Mouse (Mus musculus): ENCODE measurements around the gene Adamts20. TPM values are rescaled to one million over a fixed set of nuclear protein-coding genes. Genes with fewer than 3 reads are reported as not detected.

The Adamts20 gene
- polyA plus RNA-seq, 1 experiment from 2014 or later, result 4.1 TPM

GRCm38 (mm10) chr15:94242133-94242532 is 223.1 kb downstream of the Adamts20 start:
- no peak overlapping the region for H3K27ac ChIP-seq (replicated peaks)
- 83% methylated on average over 1 of the region's 1 CpGs for WGBS

DNA sequence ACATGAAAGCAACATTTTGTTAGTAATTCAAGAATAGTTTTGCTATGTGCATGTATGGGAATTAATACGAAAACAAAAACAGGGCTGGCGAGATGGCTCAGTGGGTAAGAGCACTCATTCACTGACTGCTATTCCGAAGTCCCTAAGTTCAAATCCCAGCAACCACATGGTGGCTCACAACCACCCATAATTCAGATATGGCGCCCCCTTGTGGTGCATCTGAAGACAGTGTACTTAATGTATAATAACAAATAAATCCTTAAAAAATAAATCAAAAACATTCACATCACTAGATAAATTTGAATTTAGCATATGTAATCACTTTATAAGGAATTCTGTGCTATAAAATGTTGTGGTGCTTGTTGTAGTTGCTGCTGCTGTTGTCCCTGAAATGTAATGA is 225.6 kb downstream of the Adamts20 start:
- Histone ChIP-seq H3K27ac (replicated peaks) (no peak overlapping the region), H3K4me3 (replicated peaks) (no peak overlapping the region), H3K9me3 (replicated peaks) (no peaks in the 10 kb centered on the region), H3K9ac (replicated peaks) (no peak overlapping the region), H3K36me3 (no peaks in the 10 kb centered on the region), H3K27me3 (replicated peaks) (no peaks in the 10 kb centered on the region), H3K4me2 (no peak overlapping the region), H3K4me1 (no peaks in the 10 kb centered on the region)
- no peak for ATAC-seq (ENCODE audit: low FRiP score)
- 85% methylated on average over 4 of the region's 4 CpGs for WGBS

More at GRCm38 (mm10) chr15:94242133-94242532, 223.1 kb downstream of the Adamts20 start:
- Histone ChIP-seq H3K9ac (replicated peaks) (no peak overlapping the region), H3K9me3 (replicated peaks) (no peaks in the 10 kb centered on the region), H3K36me3 (no peaks in the 10 kb centered on the region), H3K4me3 (replicated peaks) (no peak overlapping the region), H3K4me2 (no peak overlapping the region), H3K27me3 (replicated peaks) (no peaks in the 10 kb centered on the region), H3K4me1 (no peaks in the 10 kb centered on the region)
- ATAC-seq (ENCODE audit: low FRiP score), result no peak

DNA sequence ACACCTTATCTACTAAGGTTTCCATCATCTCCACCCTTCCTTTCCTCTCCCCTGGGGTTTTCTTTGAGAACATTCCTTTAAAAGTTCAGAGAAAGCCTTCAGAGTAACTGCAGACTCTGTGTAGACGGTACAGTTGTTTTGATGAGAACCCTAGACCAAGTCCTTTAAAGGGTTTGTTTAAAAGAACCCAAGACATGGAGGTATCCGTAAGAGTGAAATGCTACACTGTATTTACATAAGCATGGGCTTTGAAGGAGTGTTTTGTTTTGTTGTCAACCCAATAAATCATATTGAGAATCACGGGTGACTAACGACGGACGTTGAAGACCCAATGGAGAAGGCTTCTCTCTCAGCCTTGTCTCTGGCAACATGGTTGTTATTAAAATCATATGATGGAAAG is 226.1 kb downstream of the Adamts20 start:
- ATAC-seq (ENCODE audit: low FRiP score), result no peak
- no peaks in the 10 kb centered on the region for H3K27me3 ChIP-seq (replicated peaks)
- WGBS, result 79% methylated on average over 6 of the region's 6 CpGs
- no peaks in the 10 kb centered on the region for H3K9me3 ChIP-seq (replicated peaks)
- H3K4me3 ChIP-seq (replicated peaks), result no peak overlapping the region
- no peak overlapping the region for H3K27ac ChIP-seq (replicated peaks)
- H3K9ac ChIP-seq (replicated peaks), result no peak overlapping the region
- H3K36me3 ChIP-seq, result no peaks in the 10 kb centered on the region
- H3K4me2 ChIP-seq, result no peak overlapping the region
- no peaks in the 10 kb centered on the region for H3K4me1 ChIP-seq

DNA sequence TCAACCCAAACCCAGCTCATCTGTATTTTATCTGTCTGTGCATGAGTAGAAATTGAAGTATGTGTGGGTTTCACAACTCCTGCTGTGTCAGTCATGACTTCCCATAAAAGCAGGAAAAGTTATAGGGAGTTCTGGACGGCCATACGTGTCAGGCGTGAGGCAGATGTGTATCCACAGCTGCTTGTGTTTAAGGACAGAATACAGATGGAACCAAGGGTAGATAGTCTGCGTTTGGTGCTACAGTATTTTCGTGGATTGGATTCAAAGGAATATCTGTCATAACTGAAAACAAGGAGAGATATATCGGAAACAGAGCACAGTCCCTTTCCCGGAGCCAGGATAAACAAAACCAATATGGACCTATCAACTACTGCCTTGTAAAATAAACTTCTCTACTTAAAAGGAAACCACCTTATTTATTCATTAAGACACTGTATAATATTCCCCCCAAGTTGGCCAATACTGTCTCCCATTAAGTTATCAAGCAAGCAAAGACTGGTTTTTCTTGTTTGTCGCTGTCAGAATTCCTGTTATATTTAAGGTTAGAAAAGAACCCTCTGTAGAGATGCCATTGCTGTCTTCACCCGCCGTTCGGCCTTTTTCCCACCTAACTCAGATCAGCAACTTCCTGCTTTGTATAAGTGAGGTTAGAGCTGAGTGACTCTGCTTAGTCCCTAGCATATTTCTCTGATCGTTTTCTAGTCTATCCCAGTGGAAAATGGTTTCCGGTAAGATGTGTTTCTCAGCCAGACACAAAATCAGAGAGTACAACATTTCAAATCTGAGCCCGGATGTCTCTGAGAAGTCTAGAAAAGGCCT is 227.0 kb downstream of the Adamts20 start:
- H3K27ac ChIP-seq (replicated peaks), result no peak overlapping the region
- 84% methylated on average over 14 of the region's 14 CpGs for WGBS

GRCm38 (mm10) chr15:94236726-94237125 is 228.5 kb downstream of the Adamts20 start:
- Histone ChIP-seq H3K9ac (replicated peaks) (no peak overlapping the region), H3K4me1 (no peaks in the 10 kb centered on the region), H3K36me3 (no peaks in the 10 kb centered on the region), H3K4me3 (replicated peaks) (no peak overlapping the region), H3K4me2 (no peak overlapping the region), H3K27ac (replicated peaks) (no peak overlapping the region), H3K27me3 (replicated peaks) (no peaks in the 10 kb centered on the region), H3K9me3 (replicated peaks) (no peaks in the 10 kb centered on the region)
- no peak for ATAC-seq (ENCODE audit: low FRiP score)
- 88% methylated on average over 2 of the region's 2 CpGs for WGBS

More for the DNA sequence above, 227.0 kb downstream of the Adamts20 start:
- no peak overlapping the region for H3K9ac ChIP-seq (replicated peaks)
- no peak overlapping the region for H3K4me2 ChIP-seq
- no peaks in the 10 kb centered on the region for H3K4me1 ChIP-seq
- ATAC-seq (ENCODE audit: low FRiP score), result no peak
- no peak overlapping the region for H3K4me3 ChIP-seq (replicated peaks)
- no peaks in the 10 kb centered on the region for H3K36me3 ChIP-seq
- no peaks in the 10 kb centered on the region for H3K27me3 ChIP-seq (replicated peaks)
- H3K9me3 ChIP-seq (replicated peaks), result no peaks in the 10 kb centered on the region

- H3K4me3 ChIP-seq (replicated peaks), result no peak overlapping the region
- H3K9ac ChIP-seq (replicated peaks), result no peak overlapping the region
- H3K27ac ChIP-seq (replicated peaks), result no peak overlapping the region
- no peak overlapping the region for H3K4me2 ChIP-seq
- no peaks in the 10 kb centered on the region for H3K36me3 ChIP-seq
- no peaks in the 10 kb centered on the region for H3K9me3 ChIP-seq (replicated peaks)
- ATAC-seq (ENCODE audit: low FRiP score), result no peak
- H3K4me1 ChIP-seq, result no peaks in the 10 kb centered on the region
- WGBS, result 83% methylated on average over 3 of the region's 3 CpGs
- H3K27me3 ChIP-seq (replicated peaks), result no peaks in the 10 kb centered on the region
These were observed 229.1 kb downstream of the Adamts20 start for GRCm38 (mm10) chr15:94236121-94236520.

GRCm38 (mm10) chr15:94235190-94235589 is 230.0 kb downstream of the Adamts20 start:
- no peak for ATAC-seq (ENCODE audit: low FRiP score)
- H3K9me3 ChIP-seq (replicated peaks), result no peaks in the 10 kb centered on the region
- no peaks in the 10 kb centered on the region for H3K4me1 ChIP-seq
- H3K9ac ChIP-seq (replicated peaks), result no peak overlapping the region
- no peaks in the 10 kb centered on the region for H3K36me3 ChIP-seq
- H3K27me3 ChIP-seq (replicated peaks), result no peaks in the 10 kb centered on the region
- no peak overlapping the region for H3K4me2 ChIP-seq
- no peak overlapping the region for H3K27ac ChIP-seq (replicated peaks)
- H3K4me3 ChIP-seq (replicated peaks), result no peak overlapping the region
- WGBS, result 88% methylated on average over 2 of the region's 2 CpGs

DNA sequence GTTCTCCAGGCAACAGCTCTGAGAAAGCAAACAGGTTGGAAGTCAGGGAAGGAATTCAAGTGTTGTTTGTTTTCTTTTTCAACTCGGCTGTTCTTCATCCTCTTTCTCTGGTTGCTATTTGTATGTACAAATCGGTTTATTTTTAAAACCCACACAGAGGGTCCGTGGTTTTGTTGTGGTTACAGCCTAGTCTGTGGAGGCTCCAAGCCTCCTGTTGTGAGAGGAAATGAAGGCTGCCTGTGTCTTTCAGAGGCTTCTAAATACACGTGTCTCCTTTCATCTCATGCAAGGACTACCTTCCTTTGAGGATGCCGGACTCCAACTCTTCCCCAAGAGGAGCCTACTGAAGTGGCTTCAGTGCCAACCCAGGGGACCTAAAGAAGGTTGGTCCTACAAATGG is 234.0 kb downstream of the Adamts20 start:
- Histone ChIP-seq H3K27me3 (replicated peaks) (no peaks in the 10 kb centered on the region), H3K36me3 (no peaks in the 10 kb centered on the region), H3K4me3 (replicated peaks) (no peak overlapping the region), H3K9ac (replicated peaks) (no peak overlapping the region), H3K27ac (replicated peaks) (no peak overlapping the region), H3K4me1 (no peaks in the 10 kb centered on the region), H3K9me3 (replicated peaks) (no peaks in the 10 kb centered on the region), H3K4me2 (no peak overlapping the region)
- no peak for ATAC-seq (ENCODE audit: low FRiP score)
- 59% methylated on average over 5 of the region's 5 CpGs for WGBS

GRCm38 (mm10) chr15:94227388-94227787 is 237.8 kb downstream of the Adamts20 start:
- 90% methylated on average over 1 of the region's 1 CpGs for WGBS
- Histone ChIP-seq H3K4me2 (no peak overlapping the region), H3K27ac (replicated peaks) (no peak overlapping the region)

DNA sequence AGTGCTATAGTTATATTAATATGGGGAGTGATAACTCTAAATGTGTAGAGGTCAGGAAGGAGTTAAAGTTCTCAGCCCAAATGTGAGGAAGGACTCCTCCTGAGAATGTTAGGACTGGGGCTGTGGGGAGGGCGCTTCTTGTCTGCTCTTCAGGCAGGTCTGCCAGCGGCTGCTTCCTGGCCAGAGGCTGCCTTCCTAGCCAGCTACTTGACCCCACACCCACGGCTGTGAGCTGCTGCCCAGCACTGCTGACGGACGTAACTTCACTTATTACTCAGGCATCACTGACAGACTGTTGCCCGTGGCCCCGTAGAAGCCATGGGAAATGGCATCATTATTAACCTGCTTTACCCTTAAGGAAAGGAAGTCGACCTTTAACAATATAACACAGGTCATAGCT is 242.1 kb downstream of the Adamts20 start:
- H3K36me3 ChIP-seq, result no peaks in the 10 kb centered on the region
- 35% methylated on average over 8 of the region's 8 CpGs for WGBS
- no peak overlapping the region for H3K9ac ChIP-seq (replicated peaks)
- H3K4me1 ChIP-seq, result peaks cover 14% of the 10 kb centered on the region
- H3K27me3 ChIP-seq (replicated peaks), result no peaks in the 10 kb centered on the region
- no peak overlapping the region for H3K27ac ChIP-seq (replicated peaks)
- H3K9me3 ChIP-seq (replicated peaks), result no peaks in the 10 kb centered on the region
- H3K4me3 ChIP-seq (replicated peaks), result no peak overlapping the region
- ATAC-seq (ENCODE audit: low FRiP score), result no peak
- no peak overlapping the region for H3K4me2 ChIP-seq

More at GRCm38 (mm10) chr15:94227388-94227787, 237.8 kb downstream of the Adamts20 start:
- no peak for ATAC-seq (ENCODE audit: low FRiP score)
- Histone ChIP-seq H3K9me3 (replicated peaks) (no peaks in the 10 kb centered on the region), H3K36me3 (no peaks in the 10 kb centered on the region), H3K4me1 (peaks cover 6% of the 10 kb centered on the region), H3K27me3 (replicated peaks) (no peaks in the 10 kb centered on the region), H3K4me3 (replicated peaks) (no peak overlapping the region), H3K9ac (replicated peaks) (no peak overlapping the region)

GRCm38 (mm10) chr15:94220686-94221085 is 244.5 kb downstream of the Adamts20 start:
- no peaks in the 10 kb centered on the region for H3K27me3 ChIP-seq (replicated peaks)
- 41% methylated on average over 8 of the region's 8 CpGs for WGBS
- H3K9ac ChIP-seq (replicated peaks), result no peak overlapping the region
- no peak for ATAC-seq (ENCODE audit: low FRiP score)
- H3K9me3 ChIP-seq (replicated peaks), result no peaks in the 10 kb centered on the region
- no peak overlapping the region for H3K4me2 ChIP-seq
- H3K4me1 ChIP-seq, result peaks cover 15% of the 10 kb centered on the region
- H3K4me3 ChIP-seq (replicated peaks), result no peak overlapping the region
- no peaks in the 10 kb centered on the region for H3K36me3 ChIP-seq
- no peak overlapping the region for H3K27ac ChIP-seq (replicated peaks)

Measured in neural tube, embryonic 15.5 days (tissue).